Mouse (Mus musculus) small intestine, adult 2 months (tissue): ENCODE measurements around the gene Gm10799.

Source experiments
- CTCF ChIP-seq: fragments of 200-500 bp; IDR thresholded peaks from 2 replicates; pipeline ENCODE4 v1.5.1; 2012; ENCODE audit warnings: low read depth, mild to moderate bottlenecking, control low read depth, inconsistent platforms, low read length, moderate library complexity, mixed read lengths; ENCODE audit not compliant: insufficient replicate concordance, insufficient read length; ENCODE audit errors: extremely low read depth
- POLR2A ChIP-seq: fragments of 200-500 bp; IDR thresholded peaks from 2 replicates; pipeline ENCODE4 v1.6.1; 2012; ENCODE audit warnings: low read depth, mild to moderate bottlenecking, control low read depth, inconsistent platforms, low read length, moderate library complexity

GRCm38 (mm10) chr2:104082474-104082873 lies 14.1 kb upstream of the Gm10799 start:
- TF ChIP-seq POLR2A (no peak), CTCF (no peak)
